Mouse (Mus musculus) heart, postnatal 14 days (tissue): Measurements from ENCODE around the gene Lrrc1. TPM values are rescaled to one million over a fixed set of nuclear protein-coding genes. Genes with fewer than 3 reads are reported as not detected.
"Not testable (repeated sequence)": the region's sequence is repeated elsewhere in the genome, so short reads cannot be mapped to it uniquely, and the experiment has no call there.

Experiments used
- DNase-seq, 2 experiments: peaks; one replicate each; pipeline ENCODE4 v3.0.0; 2021 to 2022
- intact Hi-C: fragments of 180-260 bp; cut with DNase I; formaldehyde crosslinking; loops from one replicate; pipeline ENCODE4 v1.15.1; 2025
- long read RNA-seq, 2 experiments: library from polyadenylated mRNA; stranded (forward); transcript quantifications; one replicate each; pipeline ENCODE4 v2.0.0; 2021
- total RNA-seq, 2 experiments: library from RNA; stranded (reverse); gene quantifications; 2 replicates each; pipeline ENCODE4 v1.2.3; 2021

The Lrrc1 gene
- 10 to 100 TPM; 18.7 to 19.9 TPM for total RNA-seq
- long read RNA-seq, experiment 1, transcript Lrrc1-205 (14 exons, 3,121 nt) = major isoform, 14 of 18 reads
- long read RNA-seq, experiment 1, partial matches to known transcripts = 1 of 18 reads
- long read RNA-seq, experiment 1, other reads (novel, unspliced or antisense) = 2 of 18 reads
- long read RNA-seq, experiment 2, transcript Lrrc1-205 (14 exons, 3,121 nt) = major isoform, 18 of 23 reads
- long read RNA-seq, experiment 2, partial matches to known transcripts = 1 of 23 reads
- long read RNA-seq, experiment 2, other reads (novel, unspliced or antisense) = 1 of 23 reads

DNA sequence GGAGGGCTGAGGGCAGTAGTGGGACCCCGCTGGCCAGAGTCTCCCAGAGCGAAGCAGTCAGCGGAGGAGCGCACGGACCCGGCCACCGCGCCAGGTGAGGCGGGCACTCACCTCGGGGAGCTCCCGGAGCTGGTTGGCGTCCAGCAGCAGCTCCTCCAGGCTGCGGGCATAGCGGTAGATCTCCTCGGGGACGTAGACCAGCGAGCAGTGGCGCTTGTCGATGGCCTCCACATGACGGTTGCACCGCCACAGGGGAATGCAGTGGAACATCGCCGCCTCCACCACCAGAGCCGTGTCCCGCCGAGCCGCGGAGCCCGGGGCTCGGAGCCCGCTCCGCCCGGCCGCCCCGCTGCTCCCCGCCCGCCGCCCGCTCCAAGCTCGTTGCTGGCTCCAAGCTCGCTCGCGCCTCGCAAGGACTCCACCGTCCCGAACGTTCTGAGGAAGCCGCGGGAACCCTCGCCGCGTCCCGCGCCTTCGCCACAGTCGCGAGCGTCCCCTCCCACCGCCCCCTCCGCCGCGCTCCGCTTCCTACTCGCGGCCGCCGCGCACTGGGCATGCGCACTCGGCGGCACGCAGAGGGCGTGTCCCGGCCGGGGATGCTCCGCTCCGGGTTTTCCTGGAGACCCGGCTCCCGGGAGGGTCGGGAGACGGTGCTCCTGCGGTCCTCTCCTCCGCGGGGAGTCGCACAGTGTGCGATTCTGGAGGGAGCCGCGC lies at the start of gene Lrrc1:
Lrrc1 (minus strand) TSS at position 517 of the 714 bp plus-strand sequence.
- DNase-seq = peak; percentile 94
- intact Hi-C loops = loop anchor here (5.0 kb wide), 4 partner anchors 42 to 208 kb away; partner anchors contain the start of gene Gclc

- DNase-seq = no peak
- intact Hi-C loops = no loop called here
Measured at GRCm38 (mm10) chr9:77592423-77592822, 47.8 kb upstream of the Lrrc1 start.

DNA sequence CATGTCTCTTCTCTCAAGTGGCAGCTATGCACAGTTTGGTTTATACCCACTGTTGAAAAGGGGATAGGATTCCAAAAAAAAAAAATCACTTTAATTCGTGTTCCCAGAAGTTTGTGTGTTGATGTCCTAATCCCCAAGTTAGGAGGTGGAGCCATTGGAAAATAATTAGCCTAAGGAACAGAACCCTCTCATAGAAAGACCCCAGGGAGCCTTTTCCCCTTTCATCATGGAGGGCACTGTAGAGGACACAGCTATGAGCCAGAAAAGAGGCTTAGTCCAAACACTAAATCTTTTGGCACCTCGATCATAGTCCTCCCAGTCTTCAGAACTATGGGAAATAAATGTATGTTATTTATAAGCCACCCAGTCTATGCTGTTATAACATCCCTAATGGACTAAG lies 44.8 kb upstream of the Lrrc1 start:
- DNase-seq = no peak
- intact Hi-C loops = no loop called here

- DNase-seq = no peak
- intact Hi-C loops = no loop called here
Measured at GRCm38 (mm10) chr9:77587616-77588015, 42.9 kb upstream of the Lrrc1 start.

GRCm38 (mm10) chr9:77586806-77587591 lies 42.3 kb upstream of the Lrrc1 start:
- DNase-seq = no peak
- intact Hi-C loops = no loop called here

DNA sequence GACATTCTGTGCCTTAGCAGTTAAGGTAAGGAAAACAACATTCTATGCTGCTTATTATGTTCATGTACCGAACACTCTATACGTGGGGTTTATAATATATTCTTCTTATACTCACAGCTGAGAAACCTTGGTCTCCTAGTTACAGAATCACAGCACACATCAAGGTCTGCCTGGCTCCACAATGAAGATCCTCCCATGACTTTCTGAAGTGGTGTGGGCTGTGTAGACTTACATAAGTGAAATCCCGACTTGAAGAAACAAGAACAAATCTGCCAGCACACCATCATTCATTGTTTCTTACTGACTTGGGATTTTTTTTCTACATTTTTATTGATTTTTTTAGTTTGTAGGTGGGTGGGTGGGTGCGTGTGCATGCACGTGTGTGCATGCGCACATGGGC lies 40.1 kb upstream of the Lrrc1 start:
- no peak for DNase-seq
- intact Hi-C loops = no loop called here

GRCm38 (mm10) chr9:77583302-77583701 lies 38.6 kb upstream of the Lrrc1 start:
- DNase-seq = no peak
- intact Hi-C loops = no loop called here

DNA sequence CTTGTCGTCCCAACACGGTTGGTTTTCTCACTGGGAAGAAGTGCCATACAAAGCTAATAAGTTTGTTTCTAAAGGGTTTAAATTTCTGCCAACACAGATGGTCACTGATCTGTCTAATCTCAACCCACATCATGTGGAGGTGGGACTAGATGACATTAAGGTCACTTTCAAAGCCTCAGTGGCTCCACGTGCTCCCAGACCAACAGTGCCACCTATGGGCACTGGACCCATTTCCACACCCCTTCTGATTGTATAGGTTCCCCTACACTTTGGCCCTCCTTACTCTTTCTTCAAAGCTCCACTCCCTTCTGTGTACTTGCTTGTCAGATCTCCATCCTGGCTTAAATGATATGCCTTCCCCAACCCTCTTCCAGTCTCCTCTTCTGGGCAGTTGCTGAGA lies 35.2 kb upstream of the Lrrc1 start:
- intact Hi-C loops = no loop called here
- DNase-seq = no peak

- intact Hi-C loops = no loop called here
- no peak for DNase-seq
Measured at GRCm38 (mm10) chr9:77577931-77578330, 33.3 kb upstream of the Lrrc1 start.

DNA sequence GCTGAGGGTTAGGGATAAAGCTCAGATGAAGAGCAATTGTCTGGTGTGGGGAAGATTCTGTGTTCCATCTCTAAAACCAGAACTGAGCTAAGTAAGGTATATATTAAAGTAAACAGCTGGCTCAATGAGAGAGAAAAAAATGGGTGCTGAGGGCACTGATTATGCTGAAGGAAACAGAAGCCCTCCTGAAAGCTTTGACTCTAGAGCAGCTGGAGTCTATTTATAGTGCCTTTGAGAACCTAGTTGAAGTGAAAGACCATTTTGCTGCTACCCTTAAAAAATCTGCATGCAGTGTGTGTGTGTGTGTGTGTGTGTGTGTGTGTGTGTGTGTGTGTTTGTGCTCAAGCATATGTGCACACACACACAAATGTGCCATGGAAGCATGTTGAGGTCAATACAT lies 32.7 kb upstream of the Lrrc1 start:
- intact Hi-C loops = no loop called here
- DNase-seq = no peak

GRCm38 (mm10) chr9:77576320-77576719 lies 31.6 kb upstream of the Lrrc1 start:
- no peak for DNase-seq
- intact Hi-C loops = no loop called here

GRCm38 (mm10) chr9:77574996-77575395 lies 30.3 kb upstream of the Lrrc1 start:
- DNase-seq, intact Hi-C loops: not testable (repeated sequence)

- intact Hi-C loops = no loop called here
- no peak for DNase-seq
Measured at GRCm38 (mm10) chr9:77571851-77572250, 27.2 kb upstream of the Lrrc1 start.

GRCm38 (mm10) chr9:77568789-77569506 lies 24.3 kb upstream of the Lrrc1 start:
- intact Hi-C loops = no loop called here
- DNase-seq = no peak

DNA sequence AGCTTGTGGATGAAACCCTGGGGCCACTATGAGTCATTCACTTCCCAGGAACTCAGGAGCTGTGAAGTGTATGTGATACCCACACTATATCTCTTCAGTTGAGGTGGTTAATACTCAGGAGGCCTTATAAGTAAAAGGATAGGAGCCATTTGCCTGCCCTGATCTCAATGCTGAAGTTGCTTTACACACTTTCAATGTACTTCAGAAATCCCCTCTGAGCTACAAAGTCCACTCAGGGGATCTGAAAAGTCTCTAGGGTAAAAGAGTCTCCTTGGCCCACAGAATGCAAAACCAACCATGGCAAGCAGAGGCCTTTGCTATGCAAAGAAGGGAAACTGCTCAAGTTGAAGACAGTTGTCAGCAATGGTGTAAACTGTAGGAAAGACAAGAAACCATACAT lies 17.2 kb upstream of the Lrrc1 start:
- intact Hi-C loops = no loop called here
- no peak for DNase-seq

- no peak for DNase-seq
- intact Hi-C loops = no loop called here
Measured at GRCm38 (mm10) chr9:77557963-77558362, 13.3 kb upstream of the Lrrc1 start.

DNA sequence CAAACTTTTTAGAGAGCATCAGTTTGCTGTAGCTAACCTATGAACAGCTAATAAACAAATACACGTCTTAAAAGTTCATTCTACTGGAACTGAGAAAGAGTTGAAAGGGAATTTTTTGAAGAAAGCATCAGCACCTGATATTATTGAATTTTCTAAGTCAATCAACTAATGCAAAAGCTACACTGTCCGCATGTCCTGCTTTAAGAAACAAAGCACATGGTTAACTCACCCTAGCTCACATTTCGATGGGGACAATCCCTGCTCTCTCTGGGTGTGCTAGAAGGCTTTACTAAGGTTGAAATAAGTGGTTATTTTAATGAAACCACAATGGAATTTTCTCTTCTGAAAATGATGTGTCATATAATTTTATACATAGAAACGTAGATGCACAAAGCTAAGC lies 12.5 kb upstream of the Lrrc1 start:
- intact Hi-C loops = no loop called here
- no peak for DNase-seq

DNA sequence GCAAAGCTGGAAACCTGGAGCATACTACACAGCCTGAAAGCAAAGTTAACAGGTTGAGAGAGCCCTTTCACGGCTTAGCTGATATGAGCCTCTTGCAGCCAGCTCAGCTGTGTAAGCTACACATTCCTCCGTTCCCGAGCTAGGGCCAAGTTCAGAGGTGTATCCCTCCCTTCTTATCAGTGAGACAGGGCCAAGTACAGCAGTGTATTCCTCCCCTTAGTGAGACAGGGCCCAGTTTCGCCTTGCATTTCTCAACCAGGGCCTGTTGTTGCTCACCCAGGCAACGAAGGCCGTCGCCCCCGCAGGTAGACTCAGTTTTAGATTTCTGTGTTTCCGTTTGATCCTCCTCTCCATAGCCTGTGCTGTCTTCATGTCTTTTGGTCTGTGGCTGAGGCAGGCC lies 11.8 kb upstream of the Lrrc1 start:
- intact Hi-C loops = no loop called here
- no peak for DNase-seq

- intact Hi-C loops = no loop called here
- DNase-seq = no peak
Measured at GRCm38 (mm10) chr9:77553465-77553864, 8.8 kb upstream of the Lrrc1 start.

- intact Hi-C loops = no loop called here
- no peak for DNase-seq
Measured at GRCm38 (mm10) chr9:77551036-77551512, 6.4 kb upstream of the Lrrc1 start.

GRCm38 (mm10) chr9:77546010-77546409 lies 1.3 kb upstream of the Lrrc1 start:
- no peak for DNase-seq
- intact Hi-C loops = no loop called here
